40 mouse cellular contexts compared by ENCODE assay signal in the genomic region with DNA sequence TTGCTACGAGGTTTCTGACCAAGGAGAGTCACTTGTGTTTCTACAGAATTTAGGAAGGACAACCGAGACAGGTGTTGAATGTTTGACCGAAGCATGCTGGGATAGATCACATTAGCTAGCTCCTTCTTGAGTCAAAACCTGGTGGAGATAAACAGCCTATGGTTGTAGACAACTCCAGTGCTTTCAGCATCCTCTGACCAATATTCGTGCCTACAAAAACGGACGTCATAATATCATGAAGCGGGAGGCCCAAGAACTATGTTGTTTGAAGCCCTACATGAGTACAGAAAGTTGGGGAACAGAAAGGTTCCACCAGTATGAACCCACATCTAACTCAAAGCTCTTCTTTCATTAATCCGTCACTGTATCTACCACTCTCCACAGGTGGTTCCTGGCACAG. TPM values are rescaled to one million over a fixed set of nuclear protein-coding genes. Genes with fewer than 3 reads are reported as not detected.
DNase-seq lines count a peak whose midpoint lies in the region; ATAC-seq and TF ChIP-seq lines count a peak whose summit lies in the region.
"Had no signal": no experiment of that assay in that cellular context is flagged by ENCODE, and none has a peak within 500 bp of the region (broad histone marks: within the 10 kb centered on the region; RNA-seq: fewer than 3 reads in every experiment).

No protein-coding gene starts in this region.

- intact Hi-C loops in heart, adult 2 months (cut with DNase I), result loop anchor here (5.0 kb wide), 1 partner anchor 43 kb away; no protein-coding TSS in a partner anchor

- DNase-seq in heart, adult 2 months, result no peak
- no peak for DNase-seq in heart, adult 11 months
- no peak for DNase-seq in lung, postnatal 10 days
- DNase-seq in A20 (ENCODE audit: low read depth, low spot score), result peak; percentile 73
- no peak for DNase-seq in embryo, embryonic 10.5 days (ENCODE audit: low spot score)
- DNase-seq in hindbrain, postnatal 0 days (ENCODE audit: low spot score), result no peak
- DNase-seq: adrenal gland, postnatal 10 days; cerebellum, adult 11-12 months; cerebellum, postnatal 10 days; gastrocnemius, postnatal 14 days; heart, postnatal 36 days; kidney, adult 11 months; liver; retina, postnatal 1 day; right cerebral cortex, postnatal 14 days; thymus, adult 18-20 months; thymus, postnatal 36 days had no signal

- peaks cover 4% of the 10 kb centered on the region; the same call in 1 of the 2 replicates for H3K36me3 ChIP-seq in heart, adult 2 months (ENCODE audit: control insufficient read depth, insufficient read depth, low read length)
- H3K36me3 ChIP-seq in lung, embryonic 15.5 days, result peaks cover 4% of the 10 kb centered on the region; the same call in 1 of the 2 replicates
- H3K36me3 ChIP-seq in macrophage (ENCODE audit: inconsistent target), result peaks cover 8% of the 10 kb centered on the region; the same call in 1 of the 2 replicates
- no peaks in the 10 kb centered on the region for H3K36me3 ChIP-seq in hindbrain, postnatal 0 days (ENCODE audit: insufficient read depth, low read length)
- H3K36me3 ChIP-seq: hindbrain, embryonic 12.5 days; midbrain, embryonic 13.5 days; neural tube, embryonic 15.5 days had no signal

- 91% methylated on average over 8 of the region's 8 CpGs for WGBS in heart, adult 2 months
- 80% methylated on average over 8 of the region's 8 CpGs for WGBS in lung, embryonic 15.5 days
- 74% methylated on average over 8 of the region's 8 CpGs for WGBS in macrophage (ENCODE audit: missing documents)
- WGBS in hindbrain, postnatal 0 days, result 90% methylated on average over 8 of the region's 8 CpGs

- ATAC-seq in lung, embryonic 15.5 days (ENCODE audit: borderline replicate concordance, extremely low read depth, low FRiP score, low TSS enrichment), result no peak
- ATAC-seq in hindbrain, postnatal 0 days, result no peak
- ATAC-seq: forebrain, embryonic 13.5 days; midbrain, embryonic 13.5 days; Patski had no signal

- TF ChIP-seq POLR2A in heart, adult 2 months (IDR thresholded peaks at IDR 0.05; ENCODE audit: insufficient read depth, low read depth, low read length), result no peak

- no peaks in the 10 kb centered on the region for H3K9me3 ChIP-seq in lung, embryonic 15.5 days
- H3K9me3 ChIP-seq in hindbrain, postnatal 0 days (ENCODE audit: low read length), result no peaks in the 10 kb centered on the region
- H3K9me3 ChIP-seq: forebrain, embryonic 13.5 days; hindbrain, embryonic 12.5 days; midbrain, embryonic 13.5 days; neural tube, embryonic 15.5 days had no signal

- no peak overlapping the region for H3K4me2 ChIP-seq in lung, embryonic 15.5 days
- no peak overlapping the region for H3K4me2 ChIP-seq in hindbrain, postnatal 0 days (ENCODE audit: low read depth, low read length)
- H3K4me2 ChIP-seq: forebrain, embryonic 13.5 days; heart, embryonic 11.5 days; hindbrain, embryonic 12.5 days; midbrain, embryonic 13.5 days; neural tube, embryonic 15.5 days had no signal

- no peak for TF ChIP-seq CTCF in heart, adult 2 months (IDR thresholded peaks at IDR 0.05)
- TF ChIP-seq CTCF in hindbrain, postnatal 0 days (IDR thresholded peaks at IDR 0.05; ENCODE audit: low read depth), result no peak

- H3K79me2 ChIP-seq in heart, adult 2 months (replicated peaks; ENCODE audit: control insufficient read depth, insufficient read depth, low read length), result peaks cover 2% of the 10 kb centered on the region; the same call in 1 of the 2 replicates
- H3K79me2 ChIP-seq in macrophage (ENCODE audit: inconsistent target), result peaks cover 61% of the 10 kb centered on the region

- no peaks in the 10 kb centered on the region for H3K27me3 ChIP-seq in heart, adult 2 months (ENCODE audit: control insufficient read depth, insufficient read depth, low read length)
- H3K27me3 ChIP-seq in lung, embryonic 15.5 days, result no peaks in the 10 kb centered on the region
- 0 out of 2 replicates have a peak, but pooled peaks cover 2% of the 10 kb centered on the region for H3K27me3 ChIP-seq in hindbrain, postnatal 0 days (ENCODE audit: insufficient read depth, low read length)
- H3K27me3 ChIP-seq: Patski had no signal

- peaks cover 10% of the 10 kb centered on the region for H3K4me1 ChIP-seq in heart, adult 2 months (ENCODE audit: control insufficient read depth, insufficient read depth, low read length)
- peaks cover 49% of the 10 kb centered on the region for H3K4me1 ChIP-seq in lung, embryonic 15.5 days
- 0 out of 2 replicates have a peak, but pooled peaks cover 6% of the 10 kb centered on the region for H3K4me1 ChIP-seq in hindbrain, postnatal 0 days (ENCODE audit: insufficient read depth, low read length)

- no peak overlapping the region for H3K4me3 ChIP-seq in heart, adult 2 months
- no peak overlapping the region for H3K4me3 ChIP-seq in lung, embryonic 15.5 days
- H3K4me3 ChIP-seq in macrophage (ENCODE audit: inconsistent target), result no peak overlapping the region
- H3K4me3 ChIP-seq in hindbrain, postnatal 0 days (ENCODE audit: low read length), result no peak overlapping the region
- H3K4me3 ChIP-seq: forebrain, embryonic 13.5 days; hindbrain, embryonic 12.5 days; midbrain, embryonic 13.5 days; neural tube, embryonic 15.5 days had no signal

- TF ChIP-seq EP300 in heart, adult 2 months (IDR thresholded peaks at IDR 0.05; ENCODE audit: insufficient read depth, low read depth, low read length), result no peak

- H3K27ac ChIP-seq in heart, adult 2 months, result peak overlapping the region; percentile 41; the same call in 1 of the 2 replicates
- H3K27ac ChIP-seq in lung, embryonic 15.5 days, result peak overlapping the region; percentile 29; the same call in 1 of the 2 replicates
- peak overlapping the region; percentile 31; the same call in 1 of the 2 replicates for H3K27ac ChIP-seq in macrophage
- H3K27ac ChIP-seq in hindbrain, postnatal 0 days, result no peak overlapping the region
- H3K27ac ChIP-seq: forebrain, embryonic 13.5 days; hindbrain, embryonic 12.5 days; liver, embryonic 14.5 days; midbrain, embryonic 13.5 days; neural tube, embryonic 15.5 days had no signal

- no peak overlapping the region for H3K9ac ChIP-seq in heart, adult 2 months (ENCODE audit: low read depth, low read length)
- H3K9ac ChIP-seq in lung, embryonic 15.5 days, result no peak overlapping the region
- H3K9ac ChIP-seq in hindbrain, postnatal 0 days (replicated peaks; ENCODE audit: low read length), result no peak overlapping the region
- H3K9ac ChIP-seq: forebrain, embryonic 13.5 days; hindbrain, embryonic 12.5 days; liver, embryonic 14.5 days; midbrain, embryonic 13.5 days; neural tube, embryonic 15.5 days had no signal

RNA-seq across cellular contexts. Expression of a gene that starts 3.3 kb away (rescaled TPM):
- total RNA-seq in heart, adult 2 months (2021), result 1 to 10 TPM; 7.8 to 9.6 TPM
- 11.0 and 12.0 TPM in 2 replicates for polyA plus RNA-seq in heart, adult 2 months (2012; rRNA removed)
- 23.2 and 26.0 TPM in 2 replicates for polyA plus RNA-seq in lung, embryonic 15.5 days (2015; fragmentation: Nextera tagmentation; extraction: Ambion mirVana)
- 100 to 1,000 TPM in 16 of 26 experiments, 10 to 100 TPM in 10; 30.9 to 175 (median 117) TPM for total RNA-seq in macrophage (2018; cell fraction: chromatin; rRNA removed)
- total RNA-seq in macrophage (2018; cell fraction: cytosol; rRNA removed), result 10 to 100 TPM; 13.9 to 40.6 (median 23.4) TPM
- total RNA-seq in macrophage (2018; cell fraction: nucleus; rRNA removed), result 10 to 100 TPM; 26.5 to 85.3 (median 67.4) TPM
- polyA plus RNA-seq in macrophage (2018), result 12.7 to 23.3 TPM (median 13.9 TPM) in 3 replicates
- 3.1 and 4.1 TPM in 2 replicates for total RNA-seq in hindbrain, postnatal 0 days (2014; rRNA removed)
- 2.5 and 2.6 TPM in 2 replicates for polyA plus RNA-seq in hindbrain, postnatal 0 days (2015; fragmentation: Nextera tagmentation; extraction: Ambion mirVana)

RNA-seq across cellular contexts. Expression of a gene that starts 19.2 kb away (rescaled TPM):
- total RNA-seq in heart, adult 2 months (2021), result not detected
- polyA plus RNA-seq in heart, adult 2 months (2012; rRNA removed), result not detected in 2 replicates
- not detected in 2 replicates for polyA plus RNA-seq in lung, embryonic 15.5 days (2015; fragmentation: Nextera tagmentation; extraction: Ambion mirVana)
- not detected for total RNA-seq in macrophage (2018; cell fraction: chromatin; rRNA removed)
- not detected for total RNA-seq in macrophage (2018; cell fraction: cytosol; rRNA removed)
- total RNA-seq in macrophage (2018; cell fraction: nucleus; rRNA removed), result not detected
- polyA plus RNA-seq in macrophage (2018), result not detected in 3 replicates
- not detected in 2 replicates for total RNA-seq in hindbrain, postnatal 0 days (2014; rRNA removed)
- not detected in 2 replicates for polyA plus RNA-seq in hindbrain, postnatal 0 days (2015; fragmentation: Nextera tagmentation; extraction: Ambion mirVana)
- total RNA-seq: adrenal gland, postnatal 10 days; common myeloid progenitor, adult 5-6 weeks; gastrocnemius, postnatal 14 days; granulocyte monocyte progenitor cell, adult 5-6 weeks; heart, postnatal 36 days; layer of hippocampus, adult 18-20 months; layer of hippocampus, postnatal 10 days; left cerebral cortex, adult 18-20 months; left cerebral cortex, postnatal 14 days; megakaryocyte progenitor cell, adult 5-6 weeks; MEL; monocyte, adult 5-6 weeks had no signal
- polyA plus RNA-seq: embryonic facial prominence, embryonic 14.5 days; forebrain, embryonic 13.5 days; heart, embryonic 11.5 days; heart, embryonic 16.5 days; hindbrain, embryonic 12.5 days; limb, embryonic 11.5 days; liver, embryonic 14.5 days; lung, embryonic 16.5 days; midbrain, embryonic 13.5 days; neural tube, embryonic 15.5 days; Patski; stomach, postnatal 0 days had no signal

RNA-seq across cellular contexts. Expression of a gene that starts 42.4 kb away (rescaled TPM):
- total RNA-seq in heart, adult 2 months (2021), result 1 to 10 TPM in 1 of 2 experiments, under 1 TPM in 1; 0.75 to 1.0 TPM
- 0.85 and 0.86 TPM in 2 replicates for polyA plus RNA-seq in heart, adult 2 months (2012; rRNA removed)
- 1.3 TPM in 2 replicates for polyA plus RNA-seq in lung, embryonic 15.5 days (2015; fragmentation: Nextera tagmentation; extraction: Ambion mirVana)
- total RNA-seq in macrophage (2018; cell fraction: chromatin; rRNA removed), result not detected
- total RNA-seq in macrophage (2018; cell fraction: cytosol; rRNA removed), result under 1 TPM in 11 of 26 experiments, not detected in 15; 0.07 to 0.19 (median 0.12) TPM
- total RNA-seq in macrophage (2018; cell fraction: nucleus; rRNA removed), result 1 to 10 TPM in 2 of 26 experiments, under 1 TPM in 10, not detected in 14; 0.32 to 1.1 (median 0.55) TPM
- polyA plus RNA-seq in macrophage (2018), result not detected in 3 replicates
- total RNA-seq in hindbrain, postnatal 0 days (2014; rRNA removed), result 3.3 and 4.6 TPM in 2 replicates
- 3.5 and 3.7 TPM in 2 replicates for polyA plus RNA-seq in hindbrain, postnatal 0 days (2015; fragmentation: Nextera tagmentation; extraction: Ambion mirVana)
